Mouse (Mus musculus) G1E-ER4 (cell line): ENCODE data around the gene Atg4a-ps. TPM values are rescaled to one million over a fixed set of nuclear protein-coding genes. Genes with fewer than 3 reads are reported as not detected.
"Not testable (repeated sequence)": the region's sequence is repeated elsewhere in the genome, so short reads cannot be mapped to it uniquely, and the experiment has no call there.

ENCODE experiments used
- GATA1 ChIP-seq: IDR thresholded peaks from one replicate; pipeline ENCODE4 v1.8.0; 2012; ENCODE audit warnings: low read length, inconsistent platforms
- polyA plus RNA-seq: library from polyadenylated mRNA; stranded (reverse); fragments of >175 nt; gene quantifications from 2 replicates; pipeline ENCODE4 v1.2.3, GENCODE M21; 2012

The Atg4a-ps gene
- not detected in 2 replicates for polyA plus RNA-seq

DNA sequence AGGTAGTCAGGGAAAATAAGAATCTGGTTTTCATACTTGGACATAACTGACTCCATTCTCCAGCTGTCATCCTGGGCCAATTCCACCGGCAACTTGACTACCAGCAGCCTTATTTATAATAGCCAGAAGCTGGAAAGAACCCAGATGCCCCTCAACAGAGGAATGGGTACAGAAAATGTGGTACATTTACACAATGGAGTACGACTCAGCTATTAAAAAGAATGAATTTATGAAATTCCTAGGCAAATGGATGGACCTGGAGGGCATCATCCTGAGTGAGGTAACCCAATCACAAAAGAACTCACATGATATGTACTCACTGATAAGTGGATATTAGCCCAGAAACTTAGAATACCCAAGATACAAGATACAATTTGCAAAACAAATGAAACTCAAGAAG lies at the start of gene Atg4a-ps:
Gene Atg4a-ps, minus strand, starts transcription at position 101 of the 400 bp plus-strand sequence.
- TF ChIP-seq GATA1 = not testable (repeated sequence)

DNA sequence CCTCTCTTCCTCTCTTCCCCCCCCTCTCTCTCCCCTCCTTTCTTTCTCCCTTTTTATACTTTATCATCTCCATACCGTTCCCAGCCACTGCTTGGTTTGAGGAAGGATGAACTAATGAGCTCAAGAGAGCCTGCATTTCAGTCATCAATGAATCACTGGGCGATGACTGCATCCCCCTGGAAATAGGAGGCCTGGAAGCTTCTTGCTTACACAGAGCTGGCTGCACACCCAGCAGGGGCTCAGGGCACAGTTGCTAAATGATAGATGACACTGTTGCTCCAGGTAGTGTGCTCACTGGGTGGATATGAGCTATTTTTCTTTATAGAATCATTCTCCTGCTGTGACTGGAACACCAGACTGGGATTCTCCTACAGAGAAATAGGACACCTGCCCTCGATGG lies 49.7 kb upstream of the Atg4a-ps start:
- no peak for TF ChIP-seq GATA1

DNA sequence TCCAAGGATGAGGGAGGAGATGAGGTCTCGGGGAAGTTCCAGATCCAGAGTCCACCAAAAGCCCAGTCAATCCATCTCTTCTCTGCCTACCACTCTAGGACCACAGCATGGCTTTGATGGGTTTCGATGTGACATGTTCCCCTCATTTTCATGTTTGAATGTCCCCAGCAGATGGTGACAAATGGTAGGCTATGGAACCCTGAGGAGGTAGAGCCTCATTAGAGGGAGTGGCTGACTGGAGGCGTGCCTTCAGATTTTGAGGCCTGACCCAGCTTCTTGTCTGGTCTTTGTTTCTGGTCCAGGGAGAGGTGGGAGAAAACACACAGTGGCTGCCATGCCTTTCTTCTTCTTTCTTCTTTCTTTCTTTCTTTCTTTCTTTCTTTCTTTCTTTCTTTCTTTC lies 44.6 kb upstream of the Atg4a-ps start:
- TF ChIP-seq GATA1 = no peak

DNA sequence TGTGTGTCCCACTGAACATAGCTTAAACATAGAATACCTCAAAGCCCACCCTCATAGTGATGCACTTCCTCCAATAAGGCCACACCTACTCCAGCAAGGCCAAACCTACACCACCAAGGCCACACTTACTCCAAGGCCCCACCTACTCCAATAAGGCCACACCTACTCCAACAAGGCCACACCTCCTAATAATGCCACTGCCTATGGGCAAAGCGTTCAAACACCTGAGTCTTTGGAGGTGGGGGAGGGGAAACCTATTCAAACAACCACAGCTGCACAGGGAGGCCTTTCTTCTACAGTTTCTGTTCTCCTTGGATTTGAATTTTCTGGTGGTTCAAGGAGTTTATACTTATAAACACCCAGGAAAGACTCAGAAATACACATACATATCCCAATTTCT lies 43.2 kb upstream of the Atg4a-ps start:
- TF ChIP-seq GATA1 = no peak

DNA sequence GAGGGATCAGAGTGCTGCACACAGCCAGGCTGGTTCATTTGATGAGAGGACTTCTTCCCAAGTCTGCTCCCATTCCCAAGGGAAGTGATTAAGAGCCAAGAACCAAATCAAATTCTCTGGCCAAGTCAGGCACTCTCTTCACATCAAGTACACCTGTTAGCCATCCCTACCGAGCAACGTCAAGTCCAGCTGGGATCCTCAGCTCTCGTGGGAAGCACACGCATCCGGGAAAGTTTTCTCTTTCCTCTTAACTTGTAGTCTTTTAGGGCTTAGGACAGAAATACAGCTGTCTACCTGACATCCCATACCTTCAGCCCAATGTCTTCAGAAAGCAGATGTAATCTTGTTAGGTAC lies 38.1 kb upstream of the Atg4a-ps start:
- TF ChIP-seq GATA1 = no peak

DNA sequence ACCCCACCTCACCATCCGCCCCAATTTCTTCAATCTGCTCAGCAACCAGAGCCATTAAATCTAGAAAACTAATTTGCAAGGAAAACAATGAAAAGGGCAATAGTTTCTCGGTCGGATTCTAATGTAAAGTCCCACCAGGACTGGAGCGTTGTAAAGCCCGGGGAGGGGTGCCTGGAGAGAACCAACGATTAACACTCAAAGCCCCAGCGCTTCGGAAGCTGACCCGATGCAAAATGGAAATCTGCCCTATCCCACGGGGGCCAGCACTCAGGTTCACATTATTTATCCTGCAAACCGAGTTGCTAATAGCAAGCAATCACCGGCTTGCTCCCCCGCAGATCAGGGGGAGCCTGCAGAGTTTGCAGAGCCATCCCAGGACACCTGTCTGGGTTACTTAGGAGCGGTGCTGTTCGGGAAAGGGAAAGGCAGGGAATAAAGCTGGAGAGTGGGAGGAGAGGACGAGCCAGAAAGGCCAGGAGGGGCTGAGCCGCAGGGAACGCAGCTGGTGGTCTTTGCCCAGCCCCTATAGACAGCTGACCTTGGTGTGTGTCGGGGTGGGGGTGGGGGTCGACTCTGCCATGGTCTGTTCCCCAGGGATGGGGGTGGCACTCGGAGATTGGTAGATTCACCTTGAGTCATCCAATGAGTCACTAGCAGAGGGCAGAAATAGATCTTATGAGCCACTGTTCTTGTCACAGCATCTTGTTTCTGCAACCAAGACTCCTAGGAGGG lies 37.5 kb upstream of the Atg4a-ps start:
- TF ChIP-seq GATA1 = no peak

DNA sequence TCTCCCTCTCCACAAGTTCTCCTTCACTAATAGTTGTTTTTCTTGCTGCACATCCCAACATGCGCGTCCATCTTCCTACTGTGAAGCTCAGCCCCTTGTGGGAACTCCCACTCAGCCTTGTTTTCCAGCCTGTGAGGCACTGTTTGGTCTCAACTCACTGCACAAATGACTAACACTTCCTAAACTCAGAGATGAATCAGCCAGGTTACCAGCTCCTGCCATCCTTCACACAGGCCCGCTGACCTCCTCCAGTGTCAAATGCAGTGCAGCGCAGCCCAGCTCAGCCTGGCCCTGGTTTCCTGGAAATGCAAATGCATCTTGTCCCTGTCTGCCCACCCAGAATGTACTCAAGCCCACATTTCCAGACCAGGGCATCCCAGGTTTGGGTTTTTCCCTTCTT lies 36.6 kb upstream of the Atg4a-ps start:
- no peak for TF ChIP-seq GATA1

DNA sequence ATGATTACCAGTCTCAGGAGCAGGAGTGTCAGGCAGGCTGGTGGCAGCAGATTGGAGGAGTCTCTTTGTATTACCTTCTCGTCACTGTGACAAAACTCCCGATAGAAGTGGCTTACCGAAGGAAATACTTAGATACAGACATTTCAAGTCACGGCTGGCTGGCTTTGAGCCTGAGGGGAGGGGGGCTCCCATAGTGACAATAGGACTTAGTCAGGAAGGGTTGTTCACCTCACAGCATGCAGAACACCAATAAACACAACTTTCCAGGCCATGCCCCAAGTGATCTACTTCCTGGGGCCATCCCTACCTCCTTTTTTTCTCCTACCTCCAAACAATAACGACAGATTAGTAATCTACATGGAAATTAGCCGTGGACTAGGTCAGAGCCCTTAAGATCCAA lies 32.9 kb upstream of the Atg4a-ps start:
- no peak for TF ChIP-seq GATA1

DNA sequence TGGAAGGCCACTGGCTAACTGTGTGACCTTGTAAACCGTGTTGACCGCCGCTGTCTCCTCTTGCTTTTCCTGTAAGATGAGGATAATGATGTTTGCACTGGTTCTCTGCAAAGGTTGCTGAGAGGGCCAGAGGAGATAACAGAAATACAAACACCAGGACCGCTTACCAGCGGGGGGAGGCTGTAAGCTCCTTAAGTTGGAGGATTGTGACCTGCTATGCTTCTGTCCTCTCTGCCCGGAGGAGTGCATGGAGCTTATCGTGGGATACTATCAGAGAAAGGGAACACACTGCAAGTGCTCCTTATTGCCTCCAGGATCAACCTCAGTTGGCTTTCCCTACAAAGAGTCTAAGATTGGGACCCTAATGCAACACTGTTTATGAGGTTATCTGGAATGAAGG lies 26.8 kb upstream of the Atg4a-ps start:
- no peak for TF ChIP-seq GATA1

DNA sequence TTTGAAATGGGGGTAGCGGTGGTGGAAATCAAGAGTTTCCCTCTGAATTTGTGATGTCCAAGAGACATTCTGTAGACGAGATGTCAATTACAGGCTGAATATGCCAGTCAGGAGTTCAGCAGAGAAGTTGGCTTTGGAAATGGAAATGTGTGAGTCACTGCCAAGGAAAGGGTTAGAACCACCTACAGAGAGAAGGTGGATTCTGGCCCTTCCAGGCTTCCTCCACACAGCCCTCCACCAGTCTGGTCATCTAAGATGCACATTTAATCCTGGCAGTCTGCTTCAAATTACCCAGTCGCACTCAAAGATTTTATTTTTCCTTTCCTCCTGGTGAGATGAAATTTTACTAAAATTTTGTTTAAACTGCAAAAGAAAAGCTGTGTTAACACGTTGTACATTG lies 26.2 kb upstream of the Atg4a-ps start:
- TF ChIP-seq GATA1 = no peak

DNA sequence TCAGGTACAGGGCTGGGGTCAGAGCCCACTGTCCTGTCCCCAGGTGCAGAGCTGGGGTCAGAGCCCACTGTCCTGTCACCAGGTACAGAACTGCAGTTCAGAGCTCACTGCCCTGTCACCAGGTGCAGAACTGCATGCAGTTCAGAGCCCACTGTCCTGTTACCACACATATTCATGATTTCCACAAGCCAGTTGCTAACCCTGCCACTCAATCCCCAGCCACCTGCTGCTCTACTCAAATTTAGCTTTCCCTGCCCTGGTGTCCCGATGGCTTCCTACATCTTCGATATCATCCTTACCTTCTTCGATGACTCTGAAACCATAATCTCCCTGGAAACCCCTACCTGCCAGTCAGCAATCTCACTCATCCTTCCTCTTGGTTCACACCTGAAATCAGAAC lies 17.5 kb upstream of the Atg4a-ps start:
- no peak for TF ChIP-seq GATA1

DNA sequence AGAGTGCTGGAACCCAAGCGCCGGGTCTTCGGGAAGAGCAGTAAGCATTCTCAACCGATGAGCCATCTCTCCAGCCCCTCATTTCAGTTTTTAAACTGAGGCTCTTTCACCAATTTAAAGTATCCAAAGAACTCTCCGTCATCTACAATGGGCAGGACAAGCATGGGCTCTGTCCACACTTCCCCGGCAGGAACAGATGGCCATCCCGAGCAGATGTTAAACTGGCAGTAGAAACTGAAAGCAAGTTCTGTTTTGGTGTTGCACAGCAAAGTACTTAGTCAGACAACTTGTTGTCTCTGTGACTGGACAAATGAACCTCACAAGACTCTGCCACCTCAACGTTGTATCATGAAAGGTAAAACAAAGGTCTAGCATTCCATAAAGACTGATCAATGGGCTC lies 15.8 kb upstream of the Atg4a-ps start:
- no peak for TF ChIP-seq GATA1

DNA sequence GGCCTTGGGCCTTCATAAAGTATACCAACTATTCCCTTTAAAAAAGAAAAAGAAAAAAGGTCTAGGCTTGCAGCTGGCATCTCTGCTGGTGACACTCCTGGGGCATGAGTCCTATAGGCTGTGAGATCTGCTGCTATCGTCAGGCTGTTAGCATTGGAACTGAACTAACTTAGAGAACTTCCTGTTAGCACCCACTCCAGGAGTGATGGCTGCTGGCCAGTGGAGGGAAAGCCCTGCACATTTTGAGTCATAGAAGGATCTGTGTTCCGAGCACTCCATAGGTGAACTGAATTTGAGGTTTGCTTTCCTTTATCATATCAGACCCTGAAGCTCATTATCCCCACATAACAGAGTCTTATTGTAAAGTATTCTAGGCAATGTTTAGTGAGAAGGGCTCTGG lies 14.1 kb upstream of the Atg4a-ps start:
- TF ChIP-seq GATA1 = no peak

DNA sequence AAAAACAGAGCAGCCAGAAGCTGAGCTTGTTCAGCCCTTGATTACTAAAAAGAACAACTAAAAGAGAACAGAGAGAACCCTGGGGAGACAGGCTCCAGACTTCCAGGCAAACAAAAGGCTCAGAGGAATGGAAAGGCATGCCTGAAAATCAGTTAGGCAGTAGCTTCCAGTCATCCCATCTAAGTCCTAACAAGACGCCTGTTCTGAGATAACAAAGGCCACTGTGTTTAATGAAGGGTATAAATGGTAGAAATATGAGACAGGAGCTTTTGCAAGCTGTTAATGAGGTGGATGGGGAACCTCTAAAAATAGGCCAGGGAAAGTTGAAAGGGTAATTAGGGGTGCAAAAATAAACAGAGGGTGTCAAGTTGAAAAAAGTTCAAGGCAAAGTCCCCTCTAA lies 4.5 kb upstream of the Atg4a-ps start:
- no peak for TF ChIP-seq GATA1

DNA sequence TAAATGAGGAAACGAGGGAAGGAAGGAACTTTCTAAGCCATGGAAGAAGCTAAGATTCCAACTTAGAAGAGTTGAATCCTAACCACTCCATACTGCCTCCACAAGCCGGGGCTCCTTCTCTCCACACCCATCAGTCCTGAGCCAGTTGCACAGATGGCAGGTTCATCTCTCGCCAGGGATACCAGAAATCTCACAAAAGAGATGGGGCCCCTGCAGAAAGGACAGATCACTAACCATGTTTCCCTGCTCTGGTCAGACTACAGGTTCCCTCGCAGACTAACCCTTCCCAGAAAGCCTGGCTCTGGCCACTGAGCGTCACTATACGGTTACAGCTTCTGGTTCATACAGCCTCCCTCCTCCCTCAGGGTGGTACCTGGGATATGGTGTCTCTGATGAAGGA lies 3.8 kb upstream of the Atg4a-ps start:
- no peak for TF ChIP-seq GATA1

DNA sequence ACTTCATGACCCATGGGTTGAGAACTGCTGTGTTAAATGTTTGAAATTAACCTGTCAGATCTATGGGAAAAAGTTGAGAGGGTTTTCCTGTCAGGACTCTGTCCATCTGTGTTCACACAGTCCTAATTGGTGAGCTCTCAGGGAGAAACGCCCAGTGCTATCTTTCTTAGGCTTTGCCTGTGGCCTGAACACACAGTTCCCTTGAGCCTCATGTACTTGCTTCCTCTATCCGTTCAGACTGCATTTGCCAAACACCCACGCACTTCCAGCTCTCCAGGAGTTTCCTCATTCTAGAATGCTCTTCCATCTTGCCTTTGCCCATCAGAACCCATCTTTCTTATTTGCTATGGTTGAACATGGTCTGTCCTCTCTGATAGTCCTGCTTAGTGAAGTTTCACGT lies 2.6 kb upstream of the Atg4a-ps start:
- TF ChIP-seq GATA1 = no peak

DNA sequence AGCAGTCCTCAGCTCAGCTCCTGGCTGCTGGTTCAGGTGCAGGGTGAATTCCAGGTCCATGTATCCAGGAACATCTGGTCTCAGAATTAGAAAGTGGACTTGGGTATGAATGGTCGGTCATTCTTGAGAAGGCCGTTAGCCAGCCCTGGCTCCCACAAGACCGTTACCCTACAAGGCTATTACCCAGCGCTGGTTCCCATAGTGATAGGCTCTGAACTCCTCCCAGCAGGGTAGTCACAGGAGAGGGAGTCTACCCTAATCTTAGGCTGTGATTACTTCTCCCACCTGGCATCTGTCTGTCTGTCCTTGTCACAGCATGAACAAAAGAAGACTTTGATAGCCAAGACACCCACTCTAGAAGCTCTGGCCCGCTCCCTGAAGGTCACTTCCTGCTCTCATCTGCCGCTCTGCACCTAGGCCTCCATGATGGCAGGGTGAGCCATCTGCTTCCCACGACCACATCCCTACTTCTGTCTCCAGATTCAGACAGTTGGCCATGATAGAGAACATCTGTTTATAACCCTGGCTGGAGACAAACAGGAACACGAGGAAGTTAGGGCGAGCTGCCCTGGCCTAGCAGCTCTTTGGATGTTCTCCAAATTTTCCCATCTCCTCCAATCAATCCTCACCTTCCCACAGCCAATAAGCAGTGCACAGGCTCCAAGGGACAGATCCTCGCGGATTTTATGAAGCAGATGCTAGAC lies 1.4 kb upstream of the Atg4a-ps start:
- TF ChIP-seq GATA1 = no peak

DNA sequence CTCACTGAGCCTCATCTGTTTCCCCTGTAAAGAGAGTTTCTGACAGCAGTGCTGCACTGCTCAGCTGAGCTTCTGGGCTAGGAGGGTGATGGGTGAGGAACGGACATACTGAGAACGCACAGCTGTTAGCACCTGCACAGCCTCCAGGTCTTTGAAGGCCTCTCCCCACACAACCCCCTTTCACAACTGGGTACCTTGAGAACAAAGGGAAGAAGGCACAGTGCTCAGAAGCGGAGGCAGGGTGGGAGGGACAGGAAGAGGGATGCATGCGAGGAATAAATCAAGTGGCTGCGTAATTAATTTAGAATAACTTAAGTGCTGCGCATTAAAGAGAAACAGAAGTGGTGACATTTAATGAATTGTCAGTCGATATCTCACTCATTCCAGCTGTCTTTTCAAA lies 4.6 kb downstream of the Atg4a-ps start:
- TF ChIP-seq GATA1 = no peak
